Mouse (Mus musculus) gastrocnemius, adult 2 months (tissue): ENCODE measurements around the gene Mfap2. TPM values are rescaled to one million over a fixed set of nuclear protein-coding genes. Genes with fewer than 3 reads are reported as not detected.

Source experiments
- DNase-seq: peaks from one replicate; pipeline ENCODE4 v3.0.0; 2022
- H3K27ac ChIP-seq: fragments of 200-600 bp; 2 replicates; pipeline ENCODE4 v1.8.1; 2022; ENCODE audit warnings: mild to moderate bottlenecking
- H3K4me3 ChIP-seq: fragments of 200-600 bp; 2 replicates; pipeline ENCODE4 v1.8.1; 2022; ENCODE audit warnings: mild to moderate bottlenecking, moderate library complexity
- CTCF ChIP-seq: fragments of 200-600 bp; IDR thresholded peaks from 2 replicates; pipeline ENCODE4 v1.8.1; 2022; ENCODE audit warnings: antibody characterized with exemption, mild to moderate bottlenecking, moderate library complexity
- intact Hi-C: fragments of 180-260 bp; cut with DNase I; formaldehyde crosslinking; loops from one replicate; pipeline ENCODE4 v1.15.1; 2025
- total RNA-seq, 2 experiments: library from RNA; stranded (reverse); gene quantifications; 2 replicates each; pipeline ENCODE4 v1.2.3; 2021

The Mfap2 gene
- total RNA-seq, 2 experiments from 2014 or later = 1.5 to 4.7 TPM

GRCm38 (mm10) chr4:141017657-141018436, 7.6 kb downstream of the Mfap2 start:
- no peak overlapping the region for H3K27ac ChIP-seq
- no peak for DNase-seq
- intact Hi-C loops = no loop called here

GRCm38 (mm10) chr4:141020220-141020619, 10.0 kb downstream of the Mfap2 start:
- intact Hi-C loops = no loop called here
- no peak overlapping the region for H3K27ac ChIP-seq
- no peak overlapping the region for H3K4me3 ChIP-seq
- no peak for DNase-seq
- TF ChIP-seq CTCF = no peak

More at GRCm38 (mm10) chr4:141017657-141018436, 7.6 kb downstream of the Mfap2 start:
- TF ChIP-seq CTCF = no peak
- no peak overlapping the region for H3K4me3 ChIP-seq

- intact Hi-C loops = no loop called here
- TF ChIP-seq CTCF = no peak
- no peak overlapping the region for H3K4me3 ChIP-seq
- DNase-seq = peak; percentile 61
- H3K27ac ChIP-seq = peak overlapping the region; percentile 54; the same call in 1 of the 2 replicates
Observed at GRCm38 (mm10) chr4:141020811-141021613, 10.8 kb downstream of the Mfap2 start.

- intact Hi-C loops = no loop called here
- Histone ChIP-seq H3K4me3 (no peak overlapping the region), H3K27ac (peak overlapping the region; percentile 54; the same call in 1 of the 2 replicates)
- no peak for TF ChIP-seq CTCF
- DNase-seq = no peak
Observed at GRCm38 (mm10) chr4:141021614-141021929, 11.4 kb downstream of the Mfap2 start.

GRCm38 (mm10) chr4:141024052-141024451, 13.8 kb downstream of the Mfap2 start:
- no peak for DNase-seq
- no peak overlapping the region for H3K27ac ChIP-seq
- H3K4me3 ChIP-seq = no peak overlapping the region
- intact Hi-C loops = no loop called here
- no peak for TF ChIP-seq CTCF

GRCm38 (mm10) chr4:141024992-141025391, 14.8 kb downstream of the Mfap2 start:
- no peak for TF ChIP-seq CTCF
- Histone ChIP-seq H3K4me3 (no peak overlapping the region), H3K27ac (no peak overlapping the region)
- no peak for DNase-seq
- intact Hi-C loops = no loop called here

GRCm38 (mm10) chr4:141030541-141031206, 20.5 kb downstream of the Mfap2 start:
- Histone ChIP-seq H3K27ac (peak overlapping the region; percentile 88), H3K4me3 (peak overlapping the region; percentile 37)
- TF ChIP-seq CTCF = no peak
- intact Hi-C loops = loop anchor here (1.0 to 10.0 kb wide), 2 partner anchors 66 to 246 kb away; no protein-coding TSS in a partner anchor
- peak; percentile 61 for DNase-seq

GRCm38 (mm10) chr4:141031733-141032132, 21.5 kb downstream of the Mfap2 start:
- intact Hi-C loops = loop anchor here (1.0 to 10.0 kb wide), 2 partner anchors 67 to 247 kb away; no protein-coding TSS in a partner anchor
- Histone ChIP-seq H3K4me3 (no peak overlapping the region), H3K27ac (peak overlapping the region; percentile 88)
- peak; percentile 97 for TF ChIP-seq CTCF
- DNase-seq = peak; percentile 91

GRCm38 (mm10) chr4:141033606-141034549, 23.7 kb downstream of the Mfap2 start:
- TF ChIP-seq CTCF = peak; percentile 52
- peak overlapping the region; percentile 72 for H3K27ac ChIP-seq
- intact Hi-C loops = loop anchor here (10.0 kb wide), 1 partner anchor 249 kb away; no protein-coding TSS in a partner anchor
- DNase-seq = peak; percentile 78
- H3K4me3 ChIP-seq = peak overlapping the region; percentile 32; the same call in 1 of the 2 replicates

- intact Hi-C loops = no loop called here
- no peak overlapping the region for H3K27ac ChIP-seq
- no peak for DNase-seq
- H3K4me3 ChIP-seq = no peak overlapping the region
- TF ChIP-seq CTCF = no peak
Observed at GRCm38 (mm10) chr4:141041117-141041516, 30.9 kb downstream of the Mfap2 start.

GRCm38 (mm10) chr4:141044816-141045215, 34.6 kb downstream of the Mfap2 start:
- Histone ChIP-seq H3K4me3 (no peak overlapping the region), H3K27ac (no peak overlapping the region)
- peak; percentile 65 for DNase-seq
- peak; percentile 90 for TF ChIP-seq CTCF
- intact Hi-C loops = loop anchor here (1.0 to 2.0 kb wide), 2 partner anchors 20 to 24 kb away; no protein-coding TSS in a partner anchor
